Mouse (Mus musculus): ENCODE results near the gene Tmem235. TPM values are rescaled to one million over a fixed set of nuclear protein-coding genes. Genes with fewer than 3 reads are reported as not detected.
"Not testable (repeated sequence)": the region's sequence is repeated elsewhere in the genome, so short reads cannot be mapped to it uniquely, and the experiment has no call there.

Tmem235 gene
- polyA plus RNA-seq, 1 experiment, result 5.3 TPM

DNA sequence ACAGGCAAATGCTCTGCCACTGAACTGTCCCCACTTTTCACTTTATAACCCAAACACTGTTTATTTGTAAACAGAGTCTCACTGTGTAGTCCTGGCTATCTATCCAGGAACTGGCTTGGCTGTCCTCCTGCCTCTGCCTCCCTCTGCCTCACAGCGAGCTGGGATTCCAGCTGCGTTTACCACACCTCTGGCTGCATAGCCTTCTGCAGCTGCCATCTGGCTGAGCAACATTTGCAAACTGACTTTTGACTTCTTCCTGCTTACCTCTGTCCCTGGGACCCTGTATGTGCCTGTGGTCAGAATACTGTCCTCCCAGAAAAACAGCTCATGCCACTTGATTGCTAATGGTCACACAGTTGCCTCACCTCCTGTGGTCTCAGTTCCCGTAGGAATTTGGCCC, 33.2 kb upstream of the Tmem235 start:
- Histone ChIP-seq H3K27ac (ENCODE audit: control insufficient read depth, insufficient read depth, low read depth, low read length) (peak overlapping the region; percentile 84; the same call in 1 of the 2 replicates), H3K36me3 (ENCODE audit: control insufficient read depth, insufficient read depth, low read length) (no peaks in the 10 kb centered on the region), H3K4me3 (ENCODE audit: control insufficient read depth, low read depth, low read length) (no peak overlapping the region), H3K27me3 (ENCODE audit: control insufficient read depth, insufficient read depth, low read length) (no peaks in the 10 kb centered on the region), H3K4me1 (ENCODE audit: control insufficient read depth, insufficient read depth, low read length) (peaks cover 32% of the 10 kb centered on the region)
- TF ChIP-seq POLR2A (IDR thresholded peaks at IDR 0.05; ENCODE audit: control insufficient read depth, low read depth, low read length), result no peak
- no peak for TF ChIP-seq CTCF (IDR thresholded peaks at IDR 0.05; ENCODE audit: control insufficient read depth, insufficient read depth, insufficient replicate concordance, low read depth, low read length)

GRCm38 (mm10) chr11:117828149-117828887, 32.2 kb upstream of the Tmem235 start:
- Histone ChIP-seq H3K4me3 (ENCODE audit: control insufficient read depth, low read depth, low read length) (no peak overlapping the region), H3K27ac (ENCODE audit: control insufficient read depth, insufficient read depth, low read depth, low read length) (peak overlapping the region; percentile 84), H3K4me1 (ENCODE audit: control insufficient read depth, insufficient read depth, low read length) (peaks cover 35% of the 10 kb centered on the region), H3K27me3 (ENCODE audit: control insufficient read depth, insufficient read depth, low read length) (no peaks in the 10 kb centered on the region), H3K36me3 (ENCODE audit: control insufficient read depth, insufficient read depth, low read length) (no peaks in the 10 kb centered on the region)
- no peak for TF ChIP-seq POLR2A (IDR thresholded peaks at IDR 0.05; ENCODE audit: control insufficient read depth, low read depth, low read length)
- TF ChIP-seq CTCF (IDR thresholded peaks at IDR 0.05; ENCODE audit: control insufficient read depth, insufficient read depth, insufficient replicate concordance, low read depth, low read length), result no peak

- Histone ChIP-seq H3K4me3 (ENCODE audit: control insufficient read depth, low read depth, low read length) (no peak overlapping the region), H3K27me3 (ENCODE audit: control insufficient read depth, insufficient read depth, low read length) (no peaks in the 10 kb centered on the region), H3K27ac (ENCODE audit: control insufficient read depth, insufficient read depth, low read depth, low read length) (peak overlapping the region; percentile 84), H3K4me1 (ENCODE audit: control insufficient read depth, insufficient read depth, low read length) (peaks cover 35% of the 10 kb centered on the region), H3K36me3 (ENCODE audit: control insufficient read depth, insufficient read depth, low read length) (no peaks in the 10 kb centered on the region)
- TF ChIP-seq CTCF (IDR thresholded peaks at IDR 0.05; ENCODE audit: control insufficient read depth, insufficient read depth, insufficient replicate concordance, low read depth, low read length) (no peak), POLR2A (IDR thresholded peaks at IDR 0.05; ENCODE audit: control insufficient read depth, low read depth, low read length) (no peak)
Measured at GRCm38 (mm10) chr11:117828888-117829604, 31.5 kb upstream of the Tmem235 start.

DNA sequence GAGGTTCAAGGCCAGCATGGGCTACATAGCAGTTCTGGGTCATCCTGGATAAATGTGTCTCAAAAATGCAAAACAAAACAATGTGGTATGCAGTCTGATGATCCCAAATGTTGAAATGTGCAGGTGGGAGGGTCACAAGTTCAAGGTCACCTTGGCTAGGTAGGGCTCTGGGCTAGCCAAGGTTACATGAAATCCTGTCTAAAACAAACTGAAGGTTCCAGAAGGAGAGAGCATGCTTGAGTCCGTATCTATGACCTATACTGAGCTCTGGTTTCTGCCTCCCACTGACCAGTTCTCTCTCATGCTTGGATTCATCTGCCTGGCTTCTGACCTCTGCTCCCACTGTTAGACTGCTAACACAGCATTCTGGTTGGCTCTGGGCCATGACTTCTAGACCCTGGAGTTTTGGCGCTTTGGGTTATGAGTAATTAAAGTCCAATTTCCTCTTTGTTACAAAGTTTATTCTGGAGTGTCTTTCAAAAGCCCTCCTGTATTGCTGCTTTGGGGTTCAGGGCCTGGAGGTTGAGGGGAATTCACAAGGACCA, 30.8 kb upstream of the Tmem235 start:
- Histone ChIP-seq H3K27me3 (ENCODE audit: control insufficient read depth, insufficient read depth, low read length) (no peaks in the 10 kb centered on the region), H3K4me3 (ENCODE audit: control insufficient read depth, low read depth, low read length) (no peak overlapping the region), H3K27ac (ENCODE audit: control insufficient read depth, insufficient read depth, low read depth, low read length) (peak overlapping the region; percentile 44), H3K4me1 (ENCODE audit: control insufficient read depth, insufficient read depth, low read length) (peaks cover 34% of the 10 kb centered on the region), H3K36me3 (ENCODE audit: control insufficient read depth, insufficient read depth, low read length) (no peaks in the 10 kb centered on the region)
- TF ChIP-seq POLR2A (IDR thresholded peaks at IDR 0.05; ENCODE audit: control insufficient read depth, low read depth, low read length) (no peak), CTCF (IDR thresholded peaks at IDR 0.05; ENCODE audit: control insufficient read depth, insufficient read depth, insufficient replicate concordance, low read depth, low read length) (no peak)

DNA sequence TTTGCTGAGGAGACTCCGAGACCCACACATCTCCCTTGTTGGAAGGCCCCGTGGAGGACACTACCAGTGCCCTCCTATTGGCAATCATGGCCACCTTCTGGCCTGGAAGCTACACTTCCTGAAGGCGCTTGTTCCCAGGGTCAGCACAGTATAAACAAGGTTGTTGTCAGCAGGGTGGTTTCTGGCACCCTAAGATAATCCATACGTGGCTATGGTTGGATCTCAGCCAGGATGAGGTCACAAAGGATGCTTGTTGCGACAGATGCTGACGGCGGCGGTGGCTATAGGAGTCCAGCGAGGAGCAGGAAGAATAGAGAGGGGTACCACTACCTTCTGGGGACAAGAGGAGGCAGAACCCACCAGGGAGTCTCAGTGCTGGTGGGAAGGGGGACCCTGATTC, 30.2 kb upstream of the Tmem235 start:
- Histone ChIP-seq H3K27me3 (ENCODE audit: control insufficient read depth, insufficient read depth, low read length) (no peaks in the 10 kb centered on the region), H3K4me1 (ENCODE audit: control insufficient read depth, insufficient read depth, low read length) (peaks cover 29% of the 10 kb centered on the region), H3K36me3 (ENCODE audit: control insufficient read depth, insufficient read depth, low read length) (no peaks in the 10 kb centered on the region), H3K4me3 (ENCODE audit: control insufficient read depth, low read depth, low read length) (peak overlapping the region; percentile 1), H3K27ac (ENCODE audit: control insufficient read depth, insufficient read depth, low read depth, low read length) (peak overlapping the region; percentile 44)
- TF ChIP-seq CTCF (IDR thresholded peaks at IDR 0.05; ENCODE audit: control insufficient read depth, insufficient read depth, insufficient replicate concordance, low read depth, low read length), result no peak
- no peak for TF ChIP-seq POLR2A (IDR thresholded peaks at IDR 0.05; ENCODE audit: control insufficient read depth, low read depth, low read length)

GRCm38 (mm10) chr11:117832086-117832969, 28.2 kb upstream of the Tmem235 start:
- H3K27ac ChIP-seq (ENCODE audit: control insufficient read depth, insufficient read depth, low read depth, low read length), result peak overlapping the region; percentile 76
- TF ChIP-seq POLR2A (IDR thresholded peaks at IDR 0.05; ENCODE audit: control insufficient read depth, low read depth, low read length), result no peak
- TF ChIP-seq CTCF (IDR thresholded peaks at IDR 0.05; ENCODE audit: control insufficient read depth, insufficient read depth, insufficient replicate concordance, low read depth, low read length), result peak; percentile 69; the same call in 1 of the 2 replicates
- H3K27me3 ChIP-seq (ENCODE audit: control insufficient read depth, insufficient read depth, low read length), result no peaks in the 10 kb centered on the region
- peaks cover 29% of the 10 kb centered on the region for H3K4me1 ChIP-seq (ENCODE audit: control insufficient read depth, insufficient read depth, low read length)
- no peaks in the 10 kb centered on the region for H3K36me3 ChIP-seq (ENCODE audit: control insufficient read depth, insufficient read depth, low read length)
- H3K4me3 ChIP-seq (ENCODE audit: control insufficient read depth, low read depth, low read length), result peak overlapping the region; percentile 83

DNA sequence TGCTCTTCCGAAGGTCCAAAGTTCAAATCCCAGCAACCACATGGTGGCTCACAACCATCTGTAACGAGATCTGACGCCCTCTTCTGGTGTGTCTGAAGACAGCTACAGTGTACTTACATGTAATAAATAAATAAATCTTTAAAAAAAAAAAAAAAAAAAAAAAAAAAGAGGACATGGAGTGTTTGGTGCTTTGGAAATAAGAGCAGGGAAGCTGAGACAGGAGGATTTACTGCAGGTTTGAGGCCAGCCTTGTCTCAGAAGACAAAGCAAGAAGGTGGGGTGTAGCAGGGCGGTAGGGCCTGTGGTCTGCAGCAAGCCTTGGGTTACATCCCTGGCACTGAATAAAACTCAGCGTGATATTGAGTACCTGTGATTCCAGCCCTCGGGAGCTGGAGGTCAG, 27.0 kb upstream of the Tmem235 start:
- H3K27me3 ChIP-seq (ENCODE audit: control insufficient read depth, insufficient read depth, low read length); H3K36me3 ChIP-seq (ENCODE audit: control insufficient read depth, insufficient read depth, low read length); H3K4me3 ChIP-seq (ENCODE audit: control insufficient read depth, low read depth, low read length): not testable (repeated sequence)
- peaks cover 23% of the 10 kb centered on the region for H3K4me1 ChIP-seq (ENCODE audit: control insufficient read depth, insufficient read depth, low read length)
- H3K27ac ChIP-seq (ENCODE audit: control insufficient read depth, insufficient read depth, low read depth, low read length), result peak overlapping the region; percentile 65
